Mouse (Mus musculus) bone marrow, adult 2 months (tissue): ENCODE measurements at regions not wholly inside any gene's neighbourhood (a gene's known extent, or its start where the extent isn't known, plus 50 kb on each side); places are given as distances from the start of the nearest gene placed in this dataset.

Source experiments
- CTCF ChIP-seq: fragments of 200-500 bp; IDR thresholded peaks from 2 replicates; pipeline ENCODE4 v1.5.1; 2011; ENCODE audit warnings: low read length, control low read depth; ENCODE audit not compliant: control insufficient read depth, insufficient read depth
- POLR2A ChIP-seq: fragments of 200-500 bp; IDR thresholded peaks from 2 replicates; pipeline ENCODE4 v1.6.1; 2011; ENCODE audit warnings: low read depth, mild to moderate bottlenecking, control low read depth, low read length, borderline replicate concordance; ENCODE audit not compliant: control insufficient read depth

DNA sequence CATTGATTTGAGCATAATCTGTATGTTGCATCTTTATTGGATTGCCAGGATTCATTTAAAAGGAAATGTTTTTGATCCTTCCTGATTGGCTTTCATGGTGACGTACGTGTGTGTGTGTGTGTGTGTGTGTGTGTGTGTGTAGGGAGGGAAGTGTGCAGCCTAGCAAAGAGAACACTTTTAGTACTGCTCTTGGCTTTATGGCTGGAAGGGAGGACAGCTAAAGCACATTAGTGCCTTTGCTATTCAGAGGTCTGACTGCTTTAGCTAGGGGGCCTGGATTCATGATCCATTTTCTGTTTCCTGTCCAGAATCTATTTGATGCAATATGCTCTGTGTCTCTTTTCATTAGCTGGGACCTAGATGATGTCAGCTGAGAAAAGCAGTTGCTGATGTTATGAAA, 155.6 kb upstream of the Itga1 start:
- TF ChIP-seq CTCF (no peak), POLR2A (no peak)
